Mouse (Mus musculus): ENCODE measurements around the gene Cep295nl. TPM values are rescaled to one million over a fixed set of nuclear protein-coding genes. Genes with fewer than 3 reads are reported as not detected.

Gene Cep295nl
- polyA plus RNA-seq, 1 experiment: not detected

DNA sequence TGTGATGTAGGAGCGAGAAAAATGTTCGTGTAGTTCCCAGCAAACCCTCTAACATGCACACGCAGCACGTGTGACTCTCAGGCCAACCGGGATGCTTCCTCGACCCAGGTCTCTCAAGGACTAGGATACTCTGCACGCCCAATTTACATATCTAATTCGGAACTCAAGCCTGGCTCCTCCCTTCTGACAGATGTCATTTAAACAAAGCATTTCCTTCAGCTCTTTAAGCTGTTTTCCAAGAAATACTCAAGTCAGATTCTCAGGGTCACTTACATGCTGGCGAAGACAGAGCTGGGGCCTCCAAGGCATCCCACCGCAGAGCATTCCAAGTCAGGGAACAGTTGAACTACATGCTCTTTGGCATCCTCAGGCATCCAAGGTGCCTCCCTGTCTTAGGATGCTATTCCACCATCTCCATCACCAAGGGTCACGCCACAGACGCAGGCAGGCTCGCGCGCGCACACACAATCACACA lies 53.2 kb downstream of the Cep295nl start:
- H3K4me3 ChIP-seq (ENCODE audit: insufficient read depth, low read depth, low read length): peak overlapping the region; percentile 81
- H3K4me1 ChIP-seq (ENCODE audit: control insufficient read depth, insufficient read depth, insufficient read length, low read length): peaks cover 7% of the 10 kb centered on the region; the same call in 1 of the 2 replicates
- H3K27ac ChIP-seq (replicated peaks; ENCODE audit: low read depth, low read length): 0 out of 2 replicates have a peak overlapping the region, but pooled peaks have one; percentile 87

DNA sequence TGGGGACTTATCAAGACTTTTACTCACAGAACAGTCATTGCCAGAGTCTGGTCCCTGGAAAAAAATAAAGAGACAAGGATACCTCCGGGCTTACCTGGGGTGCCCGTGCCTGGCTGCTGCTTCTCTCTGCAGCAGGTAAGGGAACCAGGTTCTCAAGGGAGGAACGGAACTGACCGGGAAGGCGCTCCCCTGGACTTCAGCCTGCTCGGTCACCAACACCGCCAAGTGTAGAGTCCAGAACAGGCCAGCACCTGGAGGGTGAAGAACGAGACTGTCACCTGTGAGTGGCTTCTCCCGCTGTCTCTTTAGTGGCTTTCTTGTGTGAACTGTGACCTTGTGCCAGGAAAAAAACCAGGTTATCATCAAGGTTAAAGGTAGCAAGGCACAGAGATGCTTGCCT lies 54.7 kb downstream of the Cep295nl start:
- no peak overlapping the region for H3K27ac ChIP-seq (replicated peaks; ENCODE audit: low read depth, low read length)
- peaks cover 7% of the 10 kb centered on the region; the same call in 1 of the 2 replicates for H3K4me1 ChIP-seq (ENCODE audit: control insufficient read depth, insufficient read depth, insufficient read length, low read length)
- H3K4me3 ChIP-seq (ENCODE audit: insufficient read depth, low read depth, low read length): no peak overlapping the region

DNA sequence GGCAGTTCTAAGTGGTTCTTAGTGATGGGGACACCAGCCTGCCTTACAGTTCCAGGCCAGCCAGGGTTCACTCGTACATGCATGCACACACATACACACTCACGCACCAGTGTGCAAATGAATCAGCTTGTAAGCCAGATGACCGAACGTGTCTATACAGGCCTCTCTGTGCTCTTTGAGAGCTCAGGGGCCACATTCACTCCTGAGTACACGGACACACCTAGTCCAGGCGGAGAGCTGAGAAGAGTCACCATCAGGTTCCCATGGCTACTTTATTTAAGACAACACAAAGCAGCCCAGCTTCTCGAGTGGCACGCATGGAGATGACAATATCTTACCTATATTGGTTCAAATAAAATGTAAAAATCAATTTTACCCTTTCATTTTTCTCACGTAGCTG lies 55.9 kb downstream of the Cep295nl start:
- Histone ChIP-seq H3K4me3 (ENCODE audit: insufficient read depth, low read depth, low read length) (no peak overlapping the region), H3K4me1 (ENCODE audit: control insufficient read depth, insufficient read depth, insufficient read length, low read length) (peaks cover 7% of the 10 kb centered on the region; the same call in 1 of the 2 replicates), H3K27ac (replicated peaks; ENCODE audit: low read depth, low read length) (no peak overlapping the region)

DNA sequence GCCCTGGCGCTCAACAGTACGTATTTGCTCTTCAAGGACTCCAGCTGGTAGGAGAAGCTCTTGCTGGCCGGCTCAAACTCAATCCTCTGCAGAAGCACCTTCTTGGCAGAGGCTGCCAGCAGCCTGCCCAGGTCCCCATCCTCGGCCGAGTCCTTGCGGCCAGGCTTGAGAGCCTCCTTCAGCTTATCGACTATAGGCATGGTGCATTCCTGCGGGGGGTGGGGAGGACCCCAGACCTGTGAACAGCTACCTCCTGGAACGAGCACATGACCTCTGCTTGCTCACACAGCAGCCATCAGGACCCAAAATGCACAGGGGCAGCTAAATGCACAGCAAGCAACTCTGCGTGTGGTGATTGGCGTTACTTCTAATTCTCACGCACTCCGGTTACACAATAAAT lies 56.5 kb downstream of the Cep295nl start:
- Histone ChIP-seq H3K4me1 (ENCODE audit: control insufficient read depth, insufficient read depth, insufficient read length, low read length) (peaks cover 7% of the 10 kb centered on the region; the same call in 1 of the 2 replicates), H3K4me3 (ENCODE audit: insufficient read depth, low read depth, low read length) (no peak overlapping the region), H3K27ac (replicated peaks; ENCODE audit: low read depth, low read length) (no peak overlapping the region)

Other genes with a start within 250 kb of the Cep295nl start
- gene Dnah17, start 211.9 kb downstream of the Cep295nl start, polyA plus RNA-seq (2012; ENCODE audit: insufficient read depth, insufficient read length, missing spikeins): not detected in 2 replicates
- gene Cyth1, start 93.9 kb downstream of the Cep295nl start, polyA plus RNA-seq (2012; ENCODE audit: insufficient read depth, insufficient read length, missing spikeins): 37.2 and 41.9 TPM in 2 replicates
- 5.5 and 7.6 TPM in 2 replicates for gene Usp36, start 52.3 kb downstream of the Cep295nl start, polyA plus RNA-seq (2012; ENCODE audit: insufficient read depth, insufficient read length, missing spikeins)
- gene Timp2, start 13.2 kb upstream of the Cep295nl start, polyA plus RNA-seq (2012; ENCODE audit: insufficient read depth, insufficient read length, missing spikeins): 46.0 and 69.1 TPM in 2 replicates
- 86.8 and 88.8 TPM in 2 replicates for gene Lgals3bp, start 59.6 kb upstream of the Cep295nl start, polyA plus RNA-seq (2012; ENCODE audit: insufficient read depth, insufficient read length, missing spikeins)
- gene Cant1, start 76.6 kb upstream of the Cep295nl start, polyA plus RNA-seq (2012; ENCODE audit: insufficient read depth, insufficient read length, missing spikeins): 11.4 and 12.1 TPM in 2 replicates
- 9.1 and 14.7 TPM in 2 replicates for gene C1qtnf1, start 85.7 kb upstream of the Cep295nl start, polyA plus RNA-seq (2012; ENCODE audit: insufficient read depth, insufficient read length, missing spikeins)
- gene Engase, start 134.3 kb upstream of the Cep295nl start, polyA plus RNA-seq (2012; ENCODE audit: insufficient read depth, insufficient read length, missing spikeins): 4.1 and 8.7 TPM in 2 replicates